Mouse (Mus musculus) MEL (cell line): ENCODE measurements around the gene Selplg. TPM values are rescaled to one million over a fixed set of nuclear protein-coding genes. Genes with fewer than 3 reads are reported as not detected.

Experiments
- DNase-seq: peaks from one replicate; pipeline ENCODE4 v3.0.0; 2011; ENCODE audit warnings: low read depth, low spot score
- H3K27ac ChIP-seq: 2 replicates; pipeline ENCODE4 v1.5.1; 2012; ENCODE audit warnings: low read depth, mild to moderate bottlenecking, control low read depth, low read length, moderate library complexity; ENCODE audit not compliant: control insufficient read depth
- H3K27me3 ChIP-seq, 2 experiments: fragments of 150-350 bp in 1 of 2; sonication (generic) in 1 of 2; 2 replicates each; pipeline ENCODE4 v1.6.1; 2012; ENCODE audit warnings: low read length in 2 of 2, mild to moderate bottlenecking in 2 of 2, improper control_type of control experiment in 1 of 2, moderate library complexity in 1 of 2; ENCODE audit not compliant: insufficient read depth in 2 of 2, control insufficient read depth in 1 of 2
- H3K36me3 ChIP-seq, 2 experiments: 2 replicates each; pipeline ENCODE4 v1.6.1; 2012 to 2014; ENCODE audit warnings: low read length in 2 of 2, improper control_type of control experiment in 1 of 2, inconsistent platforms in 1 of 2, mild to moderate bottlenecking in 1 of 2; ENCODE audit not compliant: insufficient read depth in 2 of 2, control insufficient read depth in 1 of 2
- H3K4me1 ChIP-seq, 2 experiments: fragments of 150-350 bp in 1 of 2; sonication (generic) in 1 of 2; 2 replicates each; pipeline ENCODE4 v1.6.1; 2012; ENCODE audit warnings: low read length in 2 of 2, improper control_type of control experiment in 1 of 2, mild to moderate bottlenecking in 1 of 2; ENCODE audit not compliant: insufficient read depth in 2 of 2, control insufficient read depth in 1 of 2
- H3K4me3 ChIP-seq, 2 experiments: fragments of 150-350 bp in 1 of 2; sonication (generic) in 1 of 2; 2 replicates each; pipeline ENCODE4 v1.5.1; 2012; ENCODE audit warnings: low read depth in 2 of 2, low read length in 2 of 2, mild to moderate bottlenecking in 2 of 2, moderate library complexity in 2 of 2, control low read depth in 1 of 2, improper control_type of control experiment in 1 of 2; ENCODE audit not compliant: control insufficient read depth in 1 of 2, insufficient read depth in 1 of 2
- H3K79me2 ChIP-seq: 2 replicates; pipeline ENCODE4 v1.6.1; 2012; ENCODE audit warnings: mild to moderate bottlenecking, low read length, moderate library complexity; ENCODE audit not compliant: control insufficient read depth, poor library complexity, insufficient read depth
- H3K9ac ChIP-seq: 2 replicates; pipeline ENCODE4 v1.6.1; 2012; ENCODE audit warnings: low read depth, mild to moderate bottlenecking, control low read depth, low read length, moderate library complexity; ENCODE audit not compliant: control insufficient read depth, poor library complexity, severe bottlenecking
- H3K9me3 ChIP-seq: fragments of 150-350 bp; sonication (generic); replicated peaks from 2 replicates; pipeline ENCODE4 v1.6.1; 2012; ENCODE audit warnings: mild to moderate bottlenecking, low read length, improper control_type of control experiment, moderate library complexity; ENCODE audit not compliant: insufficient read depth
- BHLHE40 ChIP-seq: IDR thresholded peaks from 2 replicates; pipeline ENCODE4 v1.6.1; 2012; ENCODE audit warnings: low read depth, mild to moderate bottlenecking, inconsistent platforms, low read length, improper control_type of control experiment, borderline replicate concordance
- CHD2 ChIP-seq: IDR thresholded peaks from 2 replicates; pipeline ENCODE4 v1.6.1; 2011; ENCODE audit warnings: low read length, improper control_type of control experiment
- CTCF ChIP-seq, 3 experiments: IDR thresholded peaks in 2 of 3; conservative IDR thresholded peaks in 1 of 3; 2 replicates each; pipeline ENCODE4 v1.5.1; 2011 to 2012; ENCODE audit warnings: low read length in 3 of 3, low read depth in 2 of 3, mild to moderate bottlenecking in 2 of 3, improper control_type of control experiment in 1 of 3, inconsistent platforms in 1 of 3, mixed read lengths in 1 of 3, moderate library complexity in 1 of 3; ENCODE audit not compliant: control insufficient read depth in 1 of 3, insufficient read depth in 1 of 3, poor library complexity in 1 of 3, severe bottlenecking in 1 of 3
- GATA1 ChIP-seq: IDR thresholded peaks from 2 replicates; pipeline ENCODE4 v1.6.1; 2011; ENCODE audit warnings: low read depth, low read length, improper control_type of control experiment
- MAX ChIP-seq: IDR thresholded peaks from 2 replicates; pipeline ENCODE4 v1.6.1; 2011; ENCODE audit warnings: low read length, improper control_type of control experiment
- MEF2A ChIP-seq: IDR thresholded peaks from 2 replicates; pipeline ENCODE4 v1.6.1; 2014; ENCODE audit warnings: low read depth, mild to moderate bottlenecking, inconsistent platforms, low read length, improper control_type of control experiment; ENCODE audit not compliant: poor library complexity, insufficient replicate concordance, severe bottlenecking; ENCODE audit errors: extremely low read depth
- POLR2AphosphoS2 ChIP-seq: IDR thresholded peaks from 2 replicates; pipeline ENCODE4 v1.6.1; 2011; ENCODE audit warnings: low read length, improper control_type of control experiment
- SMC3 ChIP-seq: IDR thresholded peaks from 2 replicates; pipeline ENCODE4 v1.6.1; 2011; ENCODE audit warnings: low read depth, low read length, improper control_type of control experiment
- UBTF ChIP-seq: IDR thresholded peaks from 2 replicates; pipeline ENCODE4 v1.6.1; 2012; ENCODE audit warnings: low read depth, mild to moderate bottlenecking, inconsistent platforms, low read length, improper control_type of control experiment, moderate library complexity, borderline replicate concordance; ENCODE audit not compliant: insufficient read depth
- USF2 ChIP-seq, 2 experiments: IDR thresholded peaks; 2 replicates each; pipeline ENCODE4 v1.6.1; 2011 to 2012; ENCODE audit warnings: improper control_type of control experiment in 2 of 2, low read length in 2 of 2, borderline replicate concordance in 1 of 2, inconsistent platforms in 1 of 2, low read depth in 1 of 2, mild to moderate bottlenecking in 1 of 2; ENCODE audit not compliant: insufficient read depth in 1 of 2
- ZKSCAN1 ChIP-seq: IDR thresholded peaks from 2 replicates; pipeline ENCODE4 v1.6.1; 2012; ENCODE audit warnings: low read depth, mild to moderate bottlenecking, inconsistent platforms, low read length, improper control_type of control experiment, moderate library complexity
- polyA plus RNA-seq, 2 experiments: library from polyadenylated mRNA; stranded (reverse) in 1 of 2; unstranded in 1 of 2; fragments of >175 nt in 1 of 2; fragments of >200 nt in 1 of 2; gene quantifications; 2 replicates each; pipeline versions ENCODE4 v1.2.1 to v1.2.4; 2012; ENCODE audit warnings: low replicate concordance in 2 of 2, low read depth in 1 of 2; ENCODE audit not compliant: insufficient read length in 2 of 2, insufficient read depth in 1 of 2, missing spikeins in 1 of 2
- total RNA-seq: library from RNA; depleted of rRNA; stranded (reverse); fragments of 300-350 nt; gene quantifications from 2 replicates; pipeline ENCODE4 v1.2.3, GENCODE M21; 2012

Selplg gene
- total and polyA plus RNA-seq, 3 experiments = 24.2 to 48.2 TPM; not detected in 1

GRCm38 (mm10) chr5:113874063-113875024 lies 41.9 kb upstream of the Selplg start:
- no peak for DNase-seq
- Histone ChIP-seq H3K9me3 (no peaks in the 10 kb centered on the region), H3K4me1 (no peaks in the 10 kb centered on the region), H3K9ac (no peak overlapping the region), H3K4me3 (no peak overlapping the region), H3K79me2 (no peaks in the 10 kb centered on the region), H3K36me3 (no peaks in the 10 kb centered on the region; a peak in 1 of 4 replicates), H3K27ac (no peak overlapping the region), H3K27me3 (no peaks in the 10 kb centered on the region)
- TF ChIP-seq POLR2AphosphoS2 (no peak), CHD2 (no peak), MAX (no peak), MEF2A (no peak), USF2 (IDR thresholded peaks at IDR 0.05; ENCODE audit: borderline replicate concordance in 1 of 2, insufficient read depth in 1 of 2, low read depth in 1 of 2, low read length in 2 of 2) (no peak)

- H3K27ac ChIP-seq = no peak overlapping the region
- H3K4me3 ChIP-seq = no peak overlapping the region
- H3K4me1 ChIP-seq = no peaks in the 10 kb centered on the region
- no peak for TF ChIP-seq UBTF
- TF ChIP-seq MAX = no peak
- no peak for TF ChIP-seq BHLHE40
- no peak for TF ChIP-seq ZKSCAN1
- TF ChIP-seq SMC3 = no peak
- TF ChIP-seq CTCF (IDR thresholded peaks at IDR 0.05 in 2 of 3, conservative IDR thresholded peaks at IDR 0.05 in 1 of 3; ENCODE audit: control insufficient read depth in 1 of 3, insufficient read depth in 1 of 3, low read depth in 2 of 3, low read length in 3 of 3, poor library complexity in 1 of 3, severe bottlenecking in 1 of 3) = no peak
- no peak for TF ChIP-seq GATA1
- TF ChIP-seq POLR2AphosphoS2 = no peak
- H3K79me2 ChIP-seq = no peaks in the 10 kb centered on the region
- no peaks in the 10 kb centered on the region for H3K27me3 ChIP-seq
- no peak overlapping the region for H3K9ac ChIP-seq
- no peaks in the 10 kb centered on the region for H3K9me3 ChIP-seq
- no peaks in the 10 kb centered on the region; a peak in 1 of 4 replicates for H3K36me3 ChIP-seq
- no peak for DNase-seq
Measured at GRCm38 (mm10) chr5:113872936-113873912, 40.8 kb upstream of the Selplg start.
